Mouse (Mus musculus): ENCODE results near the gene Ryk.

Ryk gene

GRCm38 (mm10) chr9:102859399-102859798 is 24.7 kb downstream of the Ryk start:
- no peak for DNase-seq (ENCODE audit: low spot score)

DNA sequence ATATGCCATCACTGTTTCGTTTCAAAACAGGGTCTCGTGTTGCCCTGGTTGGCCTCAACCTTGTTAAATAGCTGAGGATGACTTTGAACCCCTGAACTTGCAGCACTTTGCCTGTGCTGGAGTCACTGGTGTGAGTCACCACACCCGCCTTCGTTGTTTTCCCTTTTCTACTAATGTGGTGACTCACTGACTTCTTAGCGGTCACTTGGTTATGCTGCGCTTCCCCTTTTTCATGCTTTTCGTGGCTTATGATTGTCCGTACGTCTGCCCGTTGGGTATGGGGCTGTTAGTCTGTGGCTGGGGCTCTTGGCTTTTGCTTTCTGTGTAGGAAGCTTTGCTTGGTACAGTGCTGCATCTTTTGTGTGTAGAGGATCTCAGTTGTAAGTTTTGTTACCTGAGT is 25.2 kb downstream of the Ryk start:
- no peak for DNase-seq (ENCODE audit: low spot score)

- no peak for DNase-seq (ENCODE audit: low spot score)
These were observed 26.2 kb downstream of the Ryk start for GRCm38 (mm10) chr9:102860802-102861469.

GRCm38 (mm10) chr9:102861789-102862188 is 27.1 kb downstream of the Ryk start:
- no peak for DNase-seq (ENCODE audit: low spot score)

DNA sequence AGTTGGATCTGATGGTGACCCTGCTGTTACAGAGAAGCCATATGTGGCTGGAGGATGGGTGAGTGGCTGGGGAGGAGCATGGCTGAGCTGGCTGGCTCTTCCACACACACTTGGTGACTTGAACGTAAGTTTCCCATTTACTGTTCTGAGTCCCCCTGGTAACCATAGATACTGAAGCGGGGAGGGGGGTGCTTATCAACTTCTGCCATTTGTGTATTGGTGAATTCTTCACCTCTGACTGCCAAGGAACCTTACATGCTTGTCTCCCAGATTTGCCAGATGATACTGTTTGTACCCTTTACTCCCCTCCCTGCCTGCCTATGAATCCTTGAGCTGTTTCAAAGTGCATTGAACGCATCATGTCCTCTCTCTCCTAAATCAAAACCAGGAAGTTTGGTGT is 27.5 kb downstream of the Ryk start:
- no peak for DNase-seq (ENCODE audit: low spot score)

DNA sequence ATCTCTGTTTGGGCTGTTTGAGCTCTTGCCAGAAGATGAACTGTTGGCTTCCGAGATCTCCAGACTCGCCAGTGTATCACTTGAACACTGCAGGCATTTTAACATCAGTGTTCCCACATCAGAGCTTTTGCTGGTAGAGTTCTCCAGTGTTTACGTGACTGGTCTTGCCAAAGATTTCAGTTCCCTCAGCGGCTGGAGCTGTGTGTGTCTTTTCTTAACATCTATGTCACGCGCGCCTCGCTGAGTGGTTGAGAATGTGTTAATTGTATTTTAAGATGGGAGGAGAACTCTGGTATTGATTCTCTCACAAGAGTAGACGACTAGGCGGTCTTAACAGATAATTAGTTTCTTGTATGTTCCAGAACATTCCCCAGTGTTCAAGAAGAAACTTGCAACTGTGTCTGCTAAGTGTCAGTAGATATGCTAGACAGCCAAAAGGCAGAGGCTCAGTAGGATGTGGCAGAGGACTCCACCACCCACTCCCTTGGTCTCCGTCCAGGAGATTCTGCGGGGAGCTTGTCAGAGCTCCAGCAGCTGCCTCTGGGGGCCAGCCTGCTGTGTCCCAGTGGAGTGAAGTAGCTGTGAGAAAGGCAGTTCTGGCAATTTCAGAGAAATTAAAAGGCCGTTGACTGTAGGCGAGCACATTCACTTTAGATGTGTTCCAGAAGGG is 29.3 kb downstream of the Ryk start:
- peak; percentile 44 for DNase-seq (ENCODE audit: low spot score)

- DNase-seq (ENCODE audit: low spot score): no peak
These were observed 30.2 kb downstream of the Ryk start for GRCm38 (mm10) chr9:102864931-102865330.

GRCm38 (mm10) chr9:102865946-102866737 is 31.4 kb downstream of the Ryk start:
- no peak for DNase-seq (ENCODE audit: low spot score)

GRCm38 (mm10) chr9:102866893-102867292 is 32.2 kb downstream of the Ryk start:
- peak; percentile 62 for DNase-seq (ENCODE audit: low spot score)

DNA sequence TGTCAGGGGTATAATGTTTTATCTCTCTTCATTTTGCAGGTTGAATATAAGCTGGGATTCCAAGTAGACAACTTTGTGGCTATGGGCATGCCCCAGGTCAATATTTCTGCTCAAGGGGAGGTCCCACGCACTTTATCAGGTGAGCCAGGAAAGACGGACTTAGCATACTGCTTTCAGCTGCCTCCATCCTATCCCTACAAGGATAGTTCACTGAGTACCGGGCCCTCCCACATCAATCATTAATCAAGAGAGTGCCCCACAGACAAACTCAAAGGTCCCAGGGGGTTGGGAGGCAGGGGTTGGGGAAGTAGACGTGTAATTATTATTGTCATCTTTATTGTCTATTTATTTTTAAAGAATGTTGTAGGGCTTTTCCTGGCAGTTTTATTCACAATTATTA is 32.8 kb downstream of the Ryk start:
- DNase-seq (ENCODE audit: low spot score): no peak

DNA sequence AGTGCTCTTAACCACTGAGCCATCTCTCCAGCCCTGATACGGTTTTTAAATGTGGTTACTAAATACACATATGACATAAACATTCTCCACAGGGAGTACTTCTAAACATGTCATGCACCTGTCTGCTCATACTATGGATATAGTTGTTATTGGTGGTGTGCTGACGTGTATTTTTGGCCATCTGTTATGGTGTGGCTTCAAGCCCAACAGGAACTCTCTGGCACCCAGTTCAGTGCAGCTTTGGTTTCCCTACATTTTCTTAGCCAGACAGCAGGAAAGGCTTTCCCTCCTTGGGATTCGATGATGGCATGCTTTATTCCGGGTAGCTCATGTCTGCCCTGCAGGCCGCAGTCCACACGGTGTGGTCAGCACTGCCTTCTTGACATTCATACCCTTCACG is 33.7 kb downstream of the Ryk start:
- no peak for DNase-seq (ENCODE audit: low spot score)

GRCm38 (mm10) chr9:102876054-102876690 is 41.5 kb downstream of the Ryk start:
- DNase-seq (ENCODE audit: low spot score): no peak

DNA sequence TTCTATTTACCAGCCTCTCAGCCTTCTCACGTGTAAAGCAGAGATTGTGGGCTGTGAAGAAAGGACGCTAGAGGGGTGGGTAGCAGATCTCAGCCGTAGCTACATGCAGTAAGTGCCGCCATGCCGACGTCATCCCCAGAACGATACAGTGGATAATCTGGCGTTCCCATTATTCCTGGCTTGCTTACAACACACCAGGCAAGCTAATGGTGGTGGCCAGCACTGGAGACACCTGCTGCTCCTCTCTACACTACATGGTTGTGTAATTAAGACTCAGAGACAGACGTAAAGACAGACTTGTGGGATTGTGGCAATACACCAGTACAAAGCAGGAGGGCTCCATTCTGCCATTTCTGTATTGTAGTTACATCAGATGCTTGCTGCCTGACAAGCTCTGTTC is 43.2 kb downstream of the Ryk start:
- DNase-seq (ENCODE audit: low spot score): no peak

- DNase-seq (ENCODE audit: low spot score): peak; percentile 43
These were observed 44.8 kb downstream of the Ryk start for GRCm38 (mm10) chr9:102879545-102879944.

- DNase-seq (ENCODE audit: low spot score): no peak
These were observed 50.0 kb downstream of the Ryk start for GRCm38 (mm10) chr9:102884703-102885102.

DNA sequence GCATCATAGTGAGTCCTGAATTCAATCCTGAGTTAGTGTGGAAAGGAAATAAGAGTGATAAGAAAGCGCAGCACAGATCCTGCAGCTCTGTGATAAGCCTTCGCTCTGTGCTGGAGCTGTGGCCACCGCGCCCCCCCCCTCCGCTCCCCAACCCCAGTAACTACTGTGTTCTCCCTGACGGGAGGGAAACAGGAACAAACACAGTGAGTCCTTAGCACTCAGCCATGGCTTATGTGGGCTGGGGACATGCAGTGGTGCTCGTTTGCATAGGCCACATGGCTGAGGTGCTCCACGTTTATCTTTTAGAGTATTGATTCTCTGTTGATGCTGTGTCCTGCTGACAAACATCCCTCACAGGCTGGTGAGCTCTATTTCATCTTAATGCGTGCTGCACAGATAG is 55.4 kb downstream of the Ryk start:
- no peak for DNase-seq (ENCODE audit: low spot score)

DNA sequence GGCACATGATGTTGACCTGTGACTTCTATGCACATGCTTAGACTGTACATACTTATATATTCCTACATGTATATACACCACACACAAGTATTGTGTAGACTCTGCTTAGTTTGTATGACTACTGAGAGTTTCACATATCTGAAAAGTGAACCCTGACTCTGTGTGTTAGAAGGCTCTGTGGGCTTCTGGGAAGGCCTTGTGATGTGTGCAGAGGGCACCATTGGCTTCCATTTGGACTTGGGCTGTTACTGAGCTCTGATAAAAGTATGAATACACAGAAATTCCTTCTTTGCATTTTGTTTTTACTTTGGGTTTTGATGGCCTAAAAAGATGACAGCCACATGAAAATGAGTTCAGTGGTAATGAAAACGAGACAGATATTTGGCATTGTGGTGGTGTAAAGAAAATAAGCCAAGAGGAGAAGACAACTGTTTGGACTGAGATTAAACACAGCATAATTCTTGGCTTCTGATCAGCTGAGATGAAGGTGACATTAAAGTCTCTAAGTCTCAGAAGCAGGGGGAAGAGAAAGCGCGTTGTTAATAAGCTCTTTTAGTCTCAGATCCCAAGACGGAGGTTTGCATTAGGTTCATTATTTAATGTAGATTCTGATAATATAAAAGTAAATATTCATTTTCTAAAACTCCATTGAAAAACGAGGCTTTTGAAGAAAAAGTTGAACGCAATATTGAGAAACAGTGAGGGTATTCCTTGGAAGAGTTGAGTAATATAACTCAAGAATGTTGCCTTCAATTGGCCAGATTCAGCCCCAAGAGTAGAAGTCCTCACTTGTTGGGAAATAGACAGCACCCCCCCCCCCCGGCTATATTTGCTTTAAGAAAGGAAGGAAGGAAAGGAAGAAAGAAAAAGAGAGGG is 58.0 kb downstream of the Ryk start:
- no peak for DNase-seq (ENCODE audit: low spot score)

GRCm38 (mm10) chr9:102893356-102893870 is 58.7 kb downstream of the Ryk start:
- no peak for DNase-seq (ENCODE audit: low spot score)

DNA sequence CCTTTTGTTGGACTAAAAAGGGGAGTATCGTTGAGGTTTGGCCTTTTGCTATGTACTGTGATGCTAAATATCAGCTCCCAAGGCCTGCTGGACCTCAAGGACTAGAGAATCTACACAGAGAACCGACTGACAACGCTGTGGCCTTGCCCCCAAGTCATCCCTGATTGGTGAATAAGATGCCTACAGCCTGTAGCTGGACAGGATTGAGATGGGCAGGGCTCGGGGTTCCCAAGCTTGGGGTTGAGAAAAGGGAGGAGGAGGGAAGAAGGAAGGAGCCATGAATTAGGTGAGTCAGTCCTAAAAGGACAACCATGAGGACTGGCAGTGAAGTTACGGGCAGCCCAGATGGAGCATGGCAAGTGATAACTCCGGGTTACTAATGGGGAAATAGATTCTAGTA is 65.2 kb downstream of the Ryk start:
- DNase-seq (ENCODE audit: low spot score): no peak

- no peak for DNase-seq (ENCODE audit: low spot score)
These were observed 67.6 kb downstream of the Ryk start for GRCm38 (mm10) chr9:102902308-102902707.

DNA sequence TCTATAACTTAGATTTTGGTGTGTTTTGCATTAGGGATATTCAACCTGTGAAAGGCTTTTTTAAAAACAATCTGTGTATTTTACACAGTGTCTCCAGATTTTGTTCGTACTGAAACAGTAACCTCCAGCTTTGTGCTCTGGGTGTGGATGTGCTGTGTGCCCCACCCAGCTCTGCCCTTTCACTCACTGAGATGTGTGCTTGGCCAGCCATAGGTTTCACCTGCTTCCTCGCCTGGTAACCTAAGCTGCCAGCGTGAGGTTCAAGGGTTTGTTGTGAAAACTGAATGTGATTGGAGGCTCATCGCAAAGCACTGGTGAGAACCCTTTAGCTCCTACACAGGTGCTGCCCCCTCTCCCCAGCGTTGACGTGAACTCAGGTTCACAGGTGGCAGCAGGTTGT is 70.2 kb downstream of the Ryk start:
- no peak for DNase-seq (ENCODE audit: low spot score)
